Mouse (Mus musculus) heart, postnatal 0 days (tissue): ENCODE measurements around the gene Gm21836.

Experiments
- CTCF ChIP-seq: IDR thresholded peaks from 2 replicates; pipeline ENCODE4 v1.5.1; 2016; ENCODE audit warnings: antibody characterized with exemption, control low read depth, low read depth
- EP300 ChIP-seq: IDR thresholded peaks from 2 replicates; pipeline ENCODE4 v1.6.1; 2016; ENCODE audit warnings: antibody characterized with exemption, low read depth

DNA sequence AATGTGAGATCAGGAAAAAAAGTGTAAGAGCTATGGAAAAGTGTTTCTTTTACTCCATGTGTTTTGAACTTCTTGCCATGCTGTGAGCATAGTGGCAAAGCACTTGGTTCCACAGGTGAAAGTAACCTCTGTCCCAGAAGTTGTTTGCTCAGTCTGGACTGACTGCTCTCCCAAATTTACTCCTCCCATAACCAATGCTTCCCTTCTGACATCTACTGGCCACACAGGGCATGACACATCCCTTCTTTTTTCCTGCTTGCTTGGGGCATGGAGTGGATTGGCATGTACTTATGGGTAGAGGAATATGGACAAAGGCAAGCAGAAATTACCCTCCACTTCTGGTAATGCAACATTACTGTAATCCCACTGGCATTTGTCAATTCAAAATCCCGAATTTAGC is 37.0 kb downstream of the Gm21836 start:
- TF ChIP-seq CTCF (peak; percentile 96), EP300 (no peak)
